Mouse (Mus musculus) layer of hippocampus, adult 18-20 months (tissue): Measurements from ENCODE around the gene Tas2r114. TPM values are rescaled to one million over a fixed set of nuclear protein-coding genes. Genes with fewer than 3 reads are reported as not detected.

ENCODE experiments used
- DNase-seq, 2 experiments: peaks; one replicate each; pipeline ENCODE4 v3.0.0; 2022; ENCODE audit warnings: low spot score in 2 of 2
- long read RNA-seq: library from polyadenylated mRNA; stranded (forward); transcript quantifications from one replicate; pipeline ENCODE4 v2.0.0, GENCODE M21; 2021
- total RNA-seq, 2 experiments: library from RNA; stranded (reverse); gene quantifications; 2 replicates each; pipeline ENCODE4 v1.2.3; 2021

Tas2r114 gene
- not detected for total RNA-seq
- long read RNA-seq, result 0 reads

DNA sequence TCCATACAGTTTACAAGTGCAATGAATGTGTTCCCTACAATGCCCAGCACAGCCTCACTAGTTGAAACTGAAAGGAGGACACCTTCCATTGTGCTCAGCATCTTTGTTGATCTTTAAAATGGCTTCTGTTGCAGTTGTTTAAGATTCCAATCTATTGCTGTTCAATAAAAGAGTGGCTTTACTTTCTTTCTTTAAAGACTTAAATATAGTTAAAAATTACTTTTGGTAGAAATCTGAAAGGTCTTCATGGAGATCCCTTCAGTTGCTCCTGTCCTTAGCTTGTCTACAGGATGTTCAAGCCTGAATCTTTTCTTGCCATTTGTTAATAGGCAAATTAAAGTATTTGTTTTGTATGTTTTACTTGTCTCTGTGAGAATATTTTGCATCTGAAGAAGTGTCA, at the start of gene Tas2r114:
Gene Tas2r114, minus strand, starts transcription at position 101 of the 400 bp plus-strand sequence.
- DNase-seq, result no peak

DNA sequence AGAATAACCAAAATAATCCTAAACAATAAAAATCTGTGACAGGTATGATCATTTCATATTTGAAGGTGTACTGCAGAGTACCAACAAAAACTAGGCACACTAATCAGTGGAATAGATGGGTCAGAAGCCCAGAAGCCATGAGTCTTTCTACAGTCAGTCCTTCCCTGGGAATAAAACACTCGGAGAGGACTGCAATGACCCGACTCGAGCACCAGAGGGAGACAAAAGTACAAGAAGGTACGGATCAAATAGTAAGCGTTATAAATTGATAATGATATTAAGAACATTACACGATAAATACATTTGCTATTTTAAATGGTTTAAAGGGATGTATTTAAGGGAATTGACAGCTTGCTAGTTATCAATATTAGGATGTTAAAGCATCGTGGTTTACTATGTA, 22.9 kb upstream of the Tas2r114 start:
- peak in 1 of 2 experiments; percentile 2 for DNase-seq

DNA sequence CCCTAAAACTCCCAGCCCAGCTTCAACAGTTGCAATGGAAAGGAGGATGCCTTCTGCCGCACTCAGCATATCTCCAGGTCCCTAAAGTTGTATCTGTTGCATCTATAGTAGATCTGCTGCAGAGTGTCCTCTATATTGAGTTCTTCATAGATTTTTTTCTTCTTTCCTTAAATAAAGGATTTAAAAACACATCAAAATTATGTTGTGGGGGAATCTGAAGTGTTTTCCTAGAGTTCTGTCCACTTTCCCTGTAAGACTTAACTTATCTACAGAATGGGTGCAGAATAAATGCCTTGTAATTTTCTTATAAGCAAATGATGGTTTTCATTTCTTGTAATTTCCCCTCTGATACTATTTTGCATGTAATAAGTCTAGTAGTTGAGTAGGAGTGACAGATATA, 2.5 kb downstream of the Tas2r114 start, which contains the start of gene Tas2r105:
Gene Tas2r105, minus strand, starts transcription at position 101 of the 400 bp plus-strand sequence.
- DNase-seq, result no peak

DNA sequence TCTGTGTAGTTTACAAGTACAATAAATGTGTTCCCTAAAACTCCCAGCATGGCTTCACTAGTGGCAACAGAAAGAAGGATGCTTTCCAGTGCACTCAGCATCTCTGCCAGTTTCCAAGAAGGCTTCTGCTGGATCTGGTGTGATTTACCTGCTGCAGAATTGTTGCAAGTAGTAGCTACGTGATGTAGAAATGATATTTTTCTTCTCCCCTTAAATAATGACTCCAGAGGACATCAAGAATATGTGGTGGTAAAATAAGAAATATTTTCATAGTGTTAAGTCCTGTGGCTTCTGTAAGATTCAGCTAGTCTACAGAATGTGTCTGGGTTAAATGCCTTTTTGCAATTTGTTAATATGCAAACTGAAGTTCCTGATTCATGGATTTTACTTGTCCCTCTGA, 4.2 kb downstream of the Tas2r114 start, which contains the start of gene Tas2r104:
Gene Tas2r104, minus strand, starts transcription at position 101 of the 400 bp plus-strand sequence.
- DNase-seq, result no peak

DNA sequence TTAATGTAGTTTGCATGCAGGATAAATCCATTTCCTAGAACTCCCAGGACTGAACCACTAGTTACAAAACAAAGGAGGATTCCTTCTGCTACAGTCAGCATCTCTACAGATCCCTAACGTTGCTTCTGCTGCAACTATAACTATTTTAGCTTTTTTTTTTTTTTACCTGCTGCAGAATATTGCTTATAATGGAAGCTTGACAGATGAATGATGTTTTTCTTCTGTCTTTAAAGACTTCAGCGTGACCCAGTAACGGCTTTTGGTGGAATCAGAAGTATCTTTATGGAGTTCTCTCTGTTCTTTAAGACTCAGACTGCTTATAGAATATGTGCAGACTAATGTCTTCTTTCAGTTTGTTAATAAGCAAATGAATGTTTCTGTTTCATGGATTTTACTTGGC, 11.1 kb downstream of the Tas2r114 start, which contains the start of gene Tas2r106:
Gene Tas2r106, minus strand, starts transcription at position 101 of the 400 bp plus-strand sequence.
- DNase-seq, result no peak

DNA sequence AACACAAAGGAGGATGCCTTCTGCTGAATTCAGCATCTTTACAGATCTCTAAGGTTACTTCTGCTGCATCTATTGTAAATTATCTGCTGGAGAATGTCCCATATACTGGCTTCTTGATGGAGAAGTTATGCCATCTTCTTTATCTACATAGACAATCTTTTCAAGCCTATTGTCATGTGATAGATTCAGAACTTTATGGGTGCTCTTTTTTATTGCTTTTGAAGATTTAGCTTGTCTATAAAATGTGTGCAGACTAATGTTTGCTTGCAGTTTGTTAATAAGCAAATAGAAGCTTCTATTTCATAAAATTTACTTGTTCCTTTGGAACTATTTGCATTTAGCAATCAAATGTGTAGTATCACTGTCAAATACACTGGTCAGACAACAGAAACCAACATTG, 29.8 kb downstream of the Tas2r114 start, which contains the start of gene Tas2r107:
Gene Tas2r107, minus strand, starts transcription at position 101 of the 400 bp plus-strand sequence.
- no peak for DNase-seq

Other genes starting within 250 kb of the Tas2r114 start
- not detected for gene 5430401F13Rik, start 203.7 kb downstream of the Tas2r114 start, total RNA-seq
- not detected for gene Gm6619, start 203.7 kb downstream of the Tas2r114 start, total RNA-seq
- not detected for gene Tas2r130, start 59.2 kb downstream of the Tas2r114 start, total RNA-seq
- gene Tas2r107, start 29.9 kb downstream of the Tas2r114 start, total RNA-seq, result not detected
- not detected for gene Tas2r106, start 11.2 kb downstream of the Tas2r114 start, total RNA-seq
- not detected for gene Tas2r104, start 4.3 kb downstream of the Tas2r114 start, total RNA-seq
- not detected for gene Tas2r105, start 2.6 kb downstream of the Tas2r114 start, total RNA-seq